Mouse (Mus musculus): ENCODE results near the gene Pgrmc1. TPM values are rescaled to one million over a fixed set of nuclear protein-coding genes. Genes with fewer than 3 reads are reported as not detected.

Gene Pgrmc1
- polyA plus RNA-seq, 1 experiment: 25.6 TPM

DNA sequence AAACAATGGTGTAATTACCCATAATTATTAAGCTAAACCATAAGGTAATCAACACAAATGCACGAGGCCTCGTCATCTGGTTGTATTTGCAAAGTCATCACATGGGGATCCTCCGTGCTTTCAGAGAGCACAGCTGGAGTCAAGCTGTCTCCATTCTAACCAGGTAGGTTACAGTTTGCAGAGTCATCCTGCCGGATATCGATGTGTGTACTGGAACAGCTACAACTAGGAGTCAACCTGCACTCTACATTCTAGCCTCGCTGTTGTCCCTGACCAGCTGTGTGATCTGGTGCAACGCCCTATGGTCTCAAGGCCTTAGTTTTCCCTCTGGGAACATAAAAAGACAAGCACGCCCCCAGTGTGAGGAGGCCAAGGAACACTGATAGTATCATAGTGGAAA, 2.1 kb downstream of the Pgrmc1 start:
- Histone ChIP-seq H3K4me3 (ENCODE audit: extremely low read depth, insufficient read depth, insufficient read length) (no peak overlapping the region), H3K27ac (ENCODE audit: insufficient read depth, low read length) (no peak overlapping the region), H3K27me3 (ENCODE audit: control insufficient read depth, insufficient read depth, low read length) (no peaks in the 10 kb centered on the region), H3K36me3 (ENCODE audit: control insufficient read depth, insufficient read depth, low read length) (0 out of 2 replicates have a peak, but pooled peaks cover 1% of the 10 kb centered on the region), H3K4me1 (ENCODE audit: control insufficient read depth, insufficient read depth, insufficient read length) (peaks cover 3% of the 10 kb centered on the region; the same call in 1 of the 2 replicates)
- TF ChIP-seq POLR2A (IDR thresholded peaks at IDR 0.05; ENCODE audit: low read depth, low read length) (no peak), CTCF (IDR thresholded peaks at IDR 0.05; ENCODE audit: extremely low read depth, insufficient read depth, insufficient read length, insufficient replicate concordance) (no peak)
- DNase-seq (ENCODE audit: low read depth in 1 of 2, low spot score in 2 of 2): no peak
- WGBS: 83% methylated on average over 8 of the region's 8 CpGs

DNA sequence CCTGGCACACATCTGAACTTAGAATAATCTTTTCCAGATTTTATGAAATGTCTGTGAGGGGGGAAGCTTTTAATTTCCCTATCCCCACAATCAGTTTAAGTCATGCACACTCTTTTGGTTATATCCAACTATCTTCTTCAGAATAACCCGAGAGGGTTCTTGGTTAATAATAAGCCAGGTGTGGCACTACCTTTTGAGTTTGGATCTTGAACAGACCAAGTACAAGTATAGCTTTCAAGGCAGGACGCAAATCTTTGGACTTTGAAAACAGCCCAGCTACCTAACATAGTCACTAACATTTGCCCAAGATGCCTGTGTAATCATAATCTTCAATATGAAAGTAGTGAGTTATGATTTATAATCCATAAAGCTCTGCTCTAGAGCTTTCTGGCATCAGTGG, 4.9 kb downstream of the Pgrmc1 start:
- Histone ChIP-seq H3K4me1 (ENCODE audit: control insufficient read depth, insufficient read depth, insufficient read length) (peaks cover 3% of the 10 kb centered on the region; the same call in 1 of the 2 replicates), H3K27me3 (ENCODE audit: control insufficient read depth, insufficient read depth, low read length) (no peaks in the 10 kb centered on the region), H3K27ac (ENCODE audit: insufficient read depth, low read length) (no peak overlapping the region), H3K4me3 (ENCODE audit: extremely low read depth, insufficient read depth, insufficient read length) (no peak overlapping the region), H3K36me3 (ENCODE audit: control insufficient read depth, insufficient read depth, low read length) (0 out of 2 replicates have a peak, but pooled peaks cover 1% of the 10 kb centered on the region)
- no peak for DNase-seq (ENCODE audit: low read depth in 1 of 2, low spot score in 2 of 2)
- WGBS: 90% methylated on average over 2 of the region's 2 CpGs
- TF ChIP-seq CTCF (IDR thresholded peaks at IDR 0.05; ENCODE audit: extremely low read depth, insufficient read depth, insufficient read length, insufficient replicate concordance) (no peak), POLR2A (IDR thresholded peaks at IDR 0.05; ENCODE audit: low read depth, low read length) (no peak)

DNA sequence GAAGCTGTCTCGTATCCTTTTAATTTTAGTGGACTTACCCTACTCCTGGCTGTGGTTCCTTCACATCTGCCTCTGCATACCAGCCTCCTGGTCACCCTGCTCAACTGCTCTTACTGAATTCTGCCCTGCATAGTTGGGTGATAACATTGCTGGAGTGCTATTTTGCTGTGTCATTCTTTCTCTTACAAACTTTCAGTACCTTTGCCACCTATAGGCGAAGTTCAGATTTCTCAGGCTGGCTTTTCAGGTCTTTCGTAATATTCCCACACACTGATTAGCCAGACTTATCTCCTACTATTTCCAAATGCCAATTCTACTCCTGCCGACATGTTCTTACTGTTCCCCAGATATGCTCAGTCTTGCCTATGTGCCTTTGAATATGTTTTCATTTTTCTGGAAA, 6.0 kb downstream of the Pgrmc1 start:
- H3K4me1 ChIP-seq (ENCODE audit: control insufficient read depth, insufficient read depth, insufficient read length): peaks cover 1% of the 10 kb centered on the region; the same call in 1 of the 2 replicates
- H3K27me3 ChIP-seq (ENCODE audit: control insufficient read depth, insufficient read depth, low read length): no peaks in the 10 kb centered on the region
- TF ChIP-seq CTCF (IDR thresholded peaks at IDR 0.05; ENCODE audit: extremely low read depth, insufficient read depth, insufficient read length, insufficient replicate concordance) (no peak), POLR2A (IDR thresholded peaks at IDR 0.05; ENCODE audit: low read depth, low read length) (no peak)
- 89% methylated on average over 4 of the region's 4 CpGs for WGBS
- no peak overlapping the region for H3K27ac ChIP-seq (ENCODE audit: insufficient read depth, low read length)
- H3K4me3 ChIP-seq (ENCODE audit: extremely low read depth, insufficient read depth, insufficient read length): no peak overlapping the region
- H3K36me3 ChIP-seq (ENCODE audit: control insufficient read depth, insufficient read depth, low read length): 0 out of 2 replicates have a peak, but pooled peaks cover 1% of the 10 kb centered on the region
- no peak for DNase-seq (ENCODE audit: low read depth in 1 of 2, low spot score in 2 of 2)

DNA sequence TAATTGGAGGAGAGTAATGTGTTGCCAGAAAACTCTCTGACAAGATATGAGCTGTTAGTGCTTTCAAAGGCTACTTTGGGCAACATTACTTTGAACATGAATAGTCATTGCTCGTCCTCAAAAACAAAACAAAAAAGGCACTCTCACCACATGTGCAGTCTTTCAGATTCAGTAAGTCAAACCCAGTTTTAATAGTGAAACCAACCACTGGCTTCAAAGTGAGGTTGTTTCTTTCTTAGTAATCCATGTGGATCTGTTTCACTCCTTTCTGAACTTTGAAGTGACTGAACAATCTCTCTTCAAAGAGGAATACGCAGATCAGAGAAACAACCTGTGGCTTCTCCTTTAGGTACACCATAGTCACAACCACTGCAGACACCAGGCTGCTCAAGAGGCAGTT, 11.1 kb downstream of the Pgrmc1 start:
- no peak for TF ChIP-seq POLR2A (IDR thresholded peaks at IDR 0.05; ENCODE audit: low read depth, low read length)
- TF ChIP-seq CTCF (IDR thresholded peaks at IDR 0.05; ENCODE audit: extremely low read depth, insufficient read depth, insufficient read length, insufficient replicate concordance): no peak
- DNase-seq (ENCODE audit: low read depth in 1 of 2, low spot score in 2 of 2): no peak
- Histone ChIP-seq H3K27me3 (ENCODE audit: control insufficient read depth, insufficient read depth, low read length) (no peaks in the 10 kb centered on the region), H3K4me3 (ENCODE audit: extremely low read depth, insufficient read depth, insufficient read length) (no peak overlapping the region), H3K36me3 (ENCODE audit: control insufficient read depth, insufficient read depth, low read length) (no peaks in the 10 kb centered on the region; the same call in 1 of the 2 replicates), H3K4me1 (ENCODE audit: control insufficient read depth, insufficient read depth, insufficient read length) (no peaks in the 10 kb centered on the region), H3K27ac (ENCODE audit: insufficient read depth, low read length) (no peak overlapping the region)
- 79% methylated on average over 2 of the region's 2 CpGs for WGBS

DNA sequence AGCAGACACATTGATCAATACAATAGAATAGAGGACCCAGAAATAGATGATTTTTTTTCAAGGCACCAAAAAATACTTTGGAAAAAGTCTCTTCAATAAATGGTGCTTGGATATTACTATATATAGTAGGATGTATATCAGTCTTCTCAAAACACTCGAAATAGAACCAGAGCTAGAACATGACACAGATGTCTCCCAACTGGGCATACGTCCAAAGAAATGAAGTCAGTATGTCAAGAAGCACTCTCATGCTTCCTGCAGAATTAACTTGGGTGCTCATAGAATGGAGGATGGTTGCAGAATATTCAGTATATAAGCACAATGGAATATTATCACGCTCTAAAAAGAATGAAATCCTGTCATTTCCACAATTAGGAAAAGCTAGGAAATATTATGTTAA, 30.1 kb downstream of the Pgrmc1 start:
- WGBS: 68% methylated on average over 3 of the region's 3 CpGs
- no peaks in the 10 kb centered on the region for H3K4me1 ChIP-seq (ENCODE audit: control insufficient read depth, insufficient read depth, insufficient read length)
- H3K4me3 ChIP-seq (ENCODE audit: extremely low read depth, insufficient read depth, insufficient read length): no peak overlapping the region
- TF ChIP-seq CTCF (IDR thresholded peaks at IDR 0.05; ENCODE audit: extremely low read depth, insufficient read depth, insufficient read length, insufficient replicate concordance): no peak
- TF ChIP-seq POLR2A (IDR thresholded peaks at IDR 0.05; ENCODE audit: low read depth, low read length): no peak
- DNase-seq (ENCODE audit: low read depth in 1 of 2, low spot score in 2 of 2): no peak
- no peak overlapping the region for H3K27ac ChIP-seq (ENCODE audit: insufficient read depth, low read length)
- no peaks in the 10 kb centered on the region for H3K27me3 ChIP-seq (ENCODE audit: control insufficient read depth, insufficient read depth, low read length)
- H3K36me3 ChIP-seq (ENCODE audit: control insufficient read depth, insufficient read depth, low read length): no peaks in the 10 kb centered on the region

DNA sequence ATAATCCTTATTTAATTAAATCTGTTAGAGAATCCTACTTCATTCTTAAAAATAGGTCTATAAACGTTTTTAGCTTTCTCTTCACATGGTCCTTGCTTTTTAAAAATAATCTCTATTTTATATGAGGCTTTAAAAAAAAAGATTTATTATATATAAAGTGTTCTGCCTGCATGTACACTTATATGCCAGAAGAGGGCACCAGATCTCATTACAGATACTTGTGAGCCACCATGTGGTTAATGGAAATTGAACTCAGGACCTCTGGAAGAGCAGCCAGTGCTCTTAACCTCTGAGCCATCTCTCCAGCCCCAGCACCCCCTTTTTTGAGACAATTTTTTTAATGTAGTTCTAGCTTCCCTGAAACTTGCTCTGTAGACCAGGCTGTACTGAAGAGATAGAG, 32.8 kb downstream of the Pgrmc1 start:
- Histone ChIP-seq H3K36me3 (ENCODE audit: control insufficient read depth, insufficient read depth, low read length) (no peaks in the 10 kb centered on the region), H3K27me3 (ENCODE audit: control insufficient read depth, insufficient read depth, low read length) (no peaks in the 10 kb centered on the region), H3K27ac (ENCODE audit: insufficient read depth, low read length) (no peak overlapping the region), H3K4me3 (ENCODE audit: extremely low read depth, insufficient read depth, insufficient read length) (no peak overlapping the region), H3K4me1 (ENCODE audit: control insufficient read depth, insufficient read depth, insufficient read length) (no peaks in the 10 kb centered on the region)
- 6% methylated on average over 1 of the region's 1 CpGs for WGBS
- no peak for TF ChIP-seq POLR2A (IDR thresholded peaks at IDR 0.05; ENCODE audit: low read depth, low read length)
- no peak for TF ChIP-seq CTCF (IDR thresholded peaks at IDR 0.05; ENCODE audit: extremely low read depth, insufficient read depth, insufficient read length, insufficient replicate concordance)
- no peak for DNase-seq (ENCODE audit: low read depth in 1 of 2, low spot score in 2 of 2)

DNA sequence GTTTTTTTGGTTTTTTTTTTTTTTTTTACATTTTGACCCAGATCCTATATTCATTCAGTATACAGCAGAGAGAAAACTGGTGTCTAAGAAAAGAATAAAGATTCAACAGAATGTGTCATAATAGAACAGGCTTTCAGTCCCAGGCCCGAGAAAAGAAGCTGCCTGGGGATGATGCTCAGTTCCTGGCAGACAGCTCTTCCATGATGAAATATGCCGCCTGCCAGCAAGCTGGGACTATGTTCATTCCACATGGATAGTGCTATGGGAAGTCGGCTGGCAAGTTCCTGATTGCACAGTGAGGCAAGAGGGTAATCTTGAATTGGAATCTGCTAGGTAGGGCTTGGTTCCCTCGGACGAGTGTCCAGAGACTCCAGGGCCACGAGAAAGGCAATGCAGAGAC, 42.0 kb downstream of the Pgrmc1 start:
- Histone ChIP-seq H3K27me3 (ENCODE audit: control insufficient read depth, insufficient read depth, low read length) (no peaks in the 10 kb centered on the region), H3K27ac (ENCODE audit: insufficient read depth, low read length) (no peak overlapping the region), H3K36me3 (ENCODE audit: control insufficient read depth, insufficient read depth, low read length) (no peaks in the 10 kb centered on the region), H3K4me3 (ENCODE audit: extremely low read depth, insufficient read depth, insufficient read length) (no peak overlapping the region), H3K4me1 (ENCODE audit: control insufficient read depth, insufficient read depth, insufficient read length) (peaks cover 2% of the 10 kb centered on the region; the same call in 1 of the 2 replicates)
- TF ChIP-seq CTCF (IDR thresholded peaks at IDR 0.05; ENCODE audit: extremely low read depth, insufficient read depth, insufficient read length, insufficient replicate concordance) (no peak), POLR2A (IDR thresholded peaks at IDR 0.05; ENCODE audit: low read depth, low read length) (no peak)
- DNase-seq (ENCODE audit: low read depth in 1 of 2, low spot score in 2 of 2): no peak
- 83% methylated on average over 6 of the region's 6 CpGs for WGBS
